Mouse (Mus musculus) liver, embryonic 16.5 days (tissue): ENCODE measurements around the gene Klhl7. TPM values are rescaled to one million over a fixed set of nuclear protein-coding genes. Genes with fewer than 3 reads are reported as not detected.

Source experiments
- ATAC-seq: fragments of 200-750 bp; cut with Nextera tagmentation; 2 replicates; pipeline ENCODE4 v1.8.0; 2017; ENCODE audit warnings: low read depth, mild to moderate bottlenecking, moderate number of reproducible peaks, moderate library complexity
- H3K27ac ChIP-seq: fragments of 300-500 bp; sonication (generic); 2 replicates; pipeline ENCODE4 v1.5.1; 2014; ENCODE audit warnings: mild to moderate bottlenecking, low read length
- H3K27me3 ChIP-seq: fragments of 300-500 bp; sonication (generic); 2 replicates; pipeline ENCODE4 v1.6.1; 2014; ENCODE audit warnings: low read depth, low read length, mixed read lengths; ENCODE audit not compliant: control insufficient read depth, insufficient read depth
- H3K36me3 ChIP-seq: fragments of 300-500 bp; sonication (generic); 2 replicates; pipeline ENCODE4 v1.6.1; 2014; ENCODE audit warnings: mild to moderate bottlenecking; ENCODE audit not compliant: control insufficient read depth, insufficient read depth
- H3K4me1 ChIP-seq: fragments of 300-500 bp; sonication (generic); 2 replicates; pipeline ENCODE4 v1.6.1; 2014; ENCODE audit warnings: low read depth, low read length, mixed read lengths; ENCODE audit not compliant: control insufficient read depth
- H3K4me2 ChIP-seq: fragments of 300-500 bp; sonication (generic); 2 replicates; pipeline ENCODE4 v1.6.1; 2014; ENCODE audit warnings: low read depth, low read length, mixed read lengths
- H3K4me3 ChIP-seq: fragments of 300-500 bp; sonication (generic); 2 replicates; pipeline ENCODE4 v1.5.1; 2014; ENCODE audit warnings: low read depth, mild to moderate bottlenecking, low read length
- H3K9ac ChIP-seq: fragments of 300-500 bp; sonication (generic); 2 replicates; pipeline ENCODE4 v1.6.1; 2014; ENCODE audit warnings: low read depth, low read length
- H3K9me3 ChIP-seq: fragments of 300-500 bp; sonication (generic); replicated peaks from 2 replicates; pipeline ENCODE4 v1.6.1; 2016; ENCODE audit warnings: low read length; ENCODE audit not compliant: control insufficient read depth
- WGBS: fragments of 180-500 bp; shearing (Covaris S2); extraction: QIAGEN DNeasy Blood & Tissue Kit; methylation state at CpG from one replicate; pipeline ENCODE4 v1.1.7; 2014; ENCODE audit not compliant: insufficient replicate concordance; 5-methylcytosine and 5-hydroxymethylcytosine counted together
- polyA plus RNA-seq: library from polyadenylated mRNA; unstranded; fragments of >200 nt; fragmentation: Nextera tagmentation; extraction: Ambion mirVana; gene quantifications from 2 replicates; pipeline ENCODE4 v1.2.1, GENCODE M21; 2015

The Klhl7 gene
- polyA plus RNA-seq, 1 experiment from 2014 or later = 18.2 TPM

DNA sequence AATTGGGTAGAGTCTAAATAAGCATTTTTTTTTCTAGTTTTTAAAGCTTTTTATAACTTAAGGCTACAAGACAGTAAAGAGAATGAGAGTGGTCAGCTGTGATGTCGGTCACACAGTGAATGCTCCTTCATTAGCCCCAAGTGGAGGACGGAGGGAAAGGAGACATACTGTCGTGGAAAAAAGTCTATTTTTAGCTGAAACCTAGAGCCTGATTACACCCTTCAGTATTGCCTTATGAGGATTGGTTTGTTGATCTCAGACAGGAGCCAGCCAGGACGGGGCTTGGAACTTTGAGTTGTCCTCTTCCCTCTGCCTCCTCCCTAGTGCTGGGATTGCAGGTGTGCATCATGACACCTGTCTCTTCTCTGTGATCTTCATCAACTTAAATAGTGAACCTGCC, 26.6 kb downstream of the Klhl7 start:
- Histone ChIP-seq H3K9me3 (no peaks in the 10 kb centered on the region), H3K27me3 (no peaks in the 10 kb centered on the region)
- WGBS = 77% methylated on average over 4 of the region's 4 CpGs

DNA sequence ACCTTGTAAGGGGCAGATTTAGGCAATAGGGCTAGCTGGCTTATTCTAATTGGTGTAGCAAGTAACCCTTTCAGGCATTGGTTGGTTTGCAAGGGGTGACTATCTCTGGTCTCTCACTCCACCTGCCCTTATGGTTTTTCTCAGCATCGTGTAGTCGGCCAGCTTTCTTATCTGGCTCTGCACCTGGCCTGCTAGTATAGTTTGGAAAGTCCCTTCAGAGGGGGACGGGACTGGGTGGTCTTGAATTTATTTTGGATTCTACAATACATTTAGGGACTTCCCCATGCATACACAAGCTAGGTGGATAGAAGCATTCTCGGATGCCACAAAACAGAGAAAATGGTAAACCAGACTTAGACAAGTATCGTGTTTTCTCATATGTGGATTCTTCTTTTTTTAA, 46.6 kb downstream of the Klhl7 start:
- 55% methylated on average over 5 of the region's 5 CpGs for WGBS
- no peak overlapping the region for H3K27ac ChIP-seq
- no peak for ATAC-seq
- peaks cover 20% of the 10 kb centered on the region for H3K36me3 ChIP-seq
- no peak overlapping the region for H3K4me3 ChIP-seq
- no peak overlapping the region for H3K4me2 ChIP-seq
- H3K9ac ChIP-seq = no peak overlapping the region
- no peaks in the 10 kb centered on the region for H3K27me3 ChIP-seq
- no peaks in the 10 kb centered on the region; the same call in 1 of the 2 replicates for H3K4me1 ChIP-seq
- H3K9me3 ChIP-seq = no peaks in the 10 kb centered on the region

More for the DNA sequence above, 26.6 kb downstream of the Klhl7 start:
- ATAC-seq = no peak
- H3K27ac ChIP-seq = no peak overlapping the region
- H3K9ac ChIP-seq = no peak overlapping the region
- H3K36me3 ChIP-seq = no peaks in the 10 kb centered on the region; the same call in 1 of the 2 replicates
- no peak overlapping the region for H3K4me2 ChIP-seq
- H3K4me3 ChIP-seq = no peak overlapping the region
- no peaks in the 10 kb centered on the region for H3K4me1 ChIP-seq

DNA sequence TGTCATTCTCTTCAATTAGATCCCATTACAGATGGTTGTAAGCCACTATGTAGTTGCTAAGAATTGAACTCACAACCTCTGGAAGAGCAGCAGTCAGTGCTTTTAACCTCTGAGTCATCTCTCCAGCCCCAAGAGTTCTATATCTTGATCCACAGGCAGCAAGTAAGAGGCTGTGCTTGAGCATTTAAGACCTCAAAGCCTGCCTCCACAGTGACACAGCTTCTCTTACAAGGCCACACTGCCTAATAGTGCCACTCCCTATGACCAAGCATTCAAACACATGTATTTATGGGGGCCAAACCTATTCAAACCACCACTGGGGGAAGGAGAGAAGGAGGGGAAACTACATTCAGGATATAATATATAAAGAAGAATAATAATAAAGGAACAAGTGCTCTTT, 51.8 kb downstream of the Klhl7 start:
- Histone ChIP-seq H3K27me3 (no peaks in the 10 kb centered on the region), H3K9me3 (no peaks in the 10 kb centered on the region), H3K4me2 (no peak overlapping the region), H3K4me3 (no peak overlapping the region), H3K27ac (no peak overlapping the region), H3K4me1 (no peaks in the 10 kb centered on the region; the same call in 1 of the 2 replicates), H3K36me3 (peaks cover 4% of the 10 kb centered on the region; the same call in 1 of the 2 replicates), H3K9ac (no peak overlapping the region)
- peak; percentile 90 for ATAC-seq

DNA sequence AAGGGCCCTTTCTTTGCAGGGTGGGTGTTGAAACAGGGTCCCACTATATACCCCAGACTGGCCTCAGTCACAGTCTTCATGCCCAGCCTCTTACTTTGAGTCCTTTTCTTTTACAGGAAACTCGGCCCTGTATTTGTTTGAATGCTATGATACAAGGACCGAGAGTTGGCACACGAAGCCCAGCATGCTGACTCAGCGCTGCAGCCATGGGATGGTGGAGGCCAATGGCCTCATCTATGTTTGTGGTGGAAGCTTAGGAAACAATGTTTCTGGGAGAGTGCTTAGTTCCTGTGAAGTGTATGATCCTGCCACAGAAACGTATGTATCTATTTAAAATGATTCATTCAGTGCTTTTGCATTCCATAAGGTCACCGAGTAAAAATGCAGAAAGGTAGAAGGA, 56.4 kb downstream of the Klhl7 start:
- no peak for ATAC-seq
- Histone ChIP-seq H3K36me3 (peaks cover 7% of the 10 kb centered on the region; the same call in 1 of the 2 replicates), H3K4me2 (no peak overlapping the region), H3K4me3 (no peak overlapping the region), H3K4me1 (no peaks in the 10 kb centered on the region; the same call in 1 of the 2 replicates), H3K27ac (no peak overlapping the region), H3K9me3 (no peaks in the 10 kb centered on the region), H3K27me3 (no peaks in the 10 kb centered on the region), H3K9ac (no peak overlapping the region)
- WGBS = 86% methylated on average over 6 of the region's 6 CpGs

DNA sequence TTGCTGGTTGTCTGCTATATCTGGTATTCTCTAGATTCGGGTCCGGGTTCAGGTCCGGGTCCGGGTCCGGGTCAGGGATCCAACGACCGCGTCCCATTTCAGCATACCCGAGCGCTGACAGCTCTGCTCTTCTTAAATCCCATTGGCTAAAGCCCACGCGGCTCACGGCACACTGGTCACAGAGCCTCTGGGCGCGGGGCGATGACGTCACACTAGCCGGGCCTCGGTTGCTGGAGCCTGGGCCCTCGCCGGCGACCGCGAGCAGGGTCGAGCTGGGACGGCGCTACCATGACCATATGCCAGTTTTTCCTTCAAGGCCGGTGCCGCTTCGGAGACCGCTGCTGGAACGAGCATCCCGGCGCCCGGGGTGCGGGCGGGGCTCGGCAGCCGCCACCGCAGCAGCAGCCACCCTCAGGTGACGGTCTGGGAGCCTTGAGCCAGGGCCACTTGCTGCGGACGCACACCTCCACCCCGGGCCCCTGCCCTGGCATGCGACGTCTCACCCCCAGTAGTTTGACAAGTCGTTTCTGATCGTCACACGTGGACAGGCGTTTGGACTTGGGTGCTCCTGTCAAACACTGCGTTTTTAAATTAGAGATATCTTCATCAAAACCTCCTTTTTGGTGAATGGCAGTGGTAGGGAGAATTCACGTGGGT, 64.5 kb downstream of the Klhl7 start, which contains the start of gene Nupl2:
Nupl2 (plus strand) TSS at position 175 of the 657 bp plus-strand sequence.
- Histone ChIP-seq H3K4me1 (peaks cover 7% of the 10 kb centered on the region), H3K27me3 (no peaks in the 10 kb centered on the region), H3K4me3 (peak within 1 kb of the TSS; percentile 88), H3K4me2 (peak within 1 kb of the TSS; percentile 78), H3K9ac (peak within 1 kb of the TSS; percentile 89), H3K27ac (peak within 1 kb of the TSS; percentile 53; the same call in 1 of the 2 replicates), H3K36me3 (no peaks in the 10 kb centered on the region; the same call in 1 of the 2 replicates), H3K9me3 (no peaks in the 10 kb centered on the region)
- peak; percentile 99 for ATAC-seq
- under 1% methylated on average over 52 of the region's 52 CpGs for WGBS

DNA sequence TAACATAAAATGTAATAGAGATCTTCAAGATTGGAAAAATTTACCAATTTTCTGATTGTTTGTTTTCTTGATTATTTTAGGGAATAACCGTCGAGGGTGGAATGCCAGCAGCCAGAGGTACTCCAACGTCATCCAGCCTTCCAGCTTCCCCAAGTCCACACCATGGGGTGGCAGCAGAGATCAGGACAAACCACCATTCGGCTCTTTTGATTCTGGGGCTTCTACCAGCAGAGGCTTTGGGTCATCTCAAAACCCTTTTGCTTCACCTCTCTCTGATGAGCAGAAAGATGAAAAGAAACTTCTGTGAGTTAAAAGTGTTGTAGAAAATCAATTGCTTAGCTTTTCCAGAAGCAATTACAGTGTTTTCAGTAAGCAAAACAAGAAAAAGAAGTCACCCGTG, 66.9 kb downstream of the Klhl7 start:
- Histone ChIP-seq H3K4me1 (peaks cover 7% of the 10 kb centered on the region), H3K27me3 (no peaks in the 10 kb centered on the region), H3K4me2 (no peak overlapping the region), H3K9ac (no peak overlapping the region), H3K36me3 (no peaks in the 10 kb centered on the region; the same call in 1 of the 2 replicates), H3K4me3 (no peak overlapping the region), H3K27ac (no peak overlapping the region), H3K9me3 (no peaks in the 10 kb centered on the region)
- 59% methylated on average over 5 of the region's 5 CpGs for WGBS
- ATAC-seq = no peak

DNA sequence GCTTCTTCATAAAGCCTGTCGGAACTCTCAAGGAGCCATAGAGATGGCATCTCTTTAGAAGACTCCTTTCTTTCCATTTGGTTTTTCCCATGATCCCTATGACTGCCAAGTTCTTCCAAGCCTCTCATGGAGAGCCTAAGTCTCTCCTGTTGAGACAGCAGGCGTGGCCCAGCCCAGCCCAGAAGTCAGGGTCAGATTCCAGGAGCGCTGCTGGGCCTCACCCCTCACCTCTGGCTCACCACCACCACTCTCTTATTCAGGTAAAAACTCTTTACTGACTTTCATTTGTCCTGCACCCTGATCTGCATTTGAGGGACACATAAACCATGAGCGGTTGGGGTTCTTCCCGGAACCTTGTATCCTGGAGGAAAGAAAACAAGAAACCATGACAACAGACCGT, 69.5 kb downstream of the Klhl7 start:
- H3K4me3 ChIP-seq = no peak overlapping the region
- H3K4me2 ChIP-seq = no peak overlapping the region
- H3K9me3 ChIP-seq = no peaks in the 10 kb centered on the region
- H3K27me3 ChIP-seq = no peaks in the 10 kb centered on the region
- no peak for ATAC-seq
- H3K9ac ChIP-seq = no peak overlapping the region
- H3K27ac ChIP-seq = no peak overlapping the region
- H3K4me1 ChIP-seq = peaks cover 7% of the 10 kb centered on the region
- 81% methylated on average over 6 of the region's 6 CpGs for WGBS
- H3K36me3 ChIP-seq = no peaks in the 10 kb centered on the region; the same call in 1 of the 2 replicates

DNA sequence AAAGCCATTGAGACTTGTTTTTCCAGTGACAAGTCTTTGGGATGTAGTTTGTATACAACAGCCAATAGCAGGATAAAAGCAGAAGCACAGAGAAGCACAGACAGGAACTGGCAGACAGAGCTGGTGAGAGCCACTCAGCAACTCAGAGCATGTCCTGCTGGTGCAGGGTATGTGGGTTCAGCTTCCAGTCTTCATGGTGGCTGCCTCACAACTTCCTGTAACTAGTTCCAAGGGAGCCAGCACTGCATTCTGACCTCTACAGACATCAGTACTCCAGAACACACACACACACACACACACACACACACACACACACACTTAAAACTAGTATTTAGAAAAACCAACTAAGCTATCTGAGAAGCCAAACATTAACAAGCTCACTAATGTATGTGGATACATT, 71.7 kb downstream of the Klhl7 start:
- H3K4me2 ChIP-seq = no peak overlapping the region
- no peak for ATAC-seq
- no peak overlapping the region for H3K9ac ChIP-seq
- no peaks in the 10 kb centered on the region for H3K4me1 ChIP-seq
- H3K36me3 ChIP-seq = no peaks in the 10 kb centered on the region; the same call in 1 of the 2 replicates
- H3K4me3 ChIP-seq = no peak overlapping the region
- H3K9me3 ChIP-seq = no peaks in the 10 kb centered on the region
- no peaks in the 10 kb centered on the region for H3K27me3 ChIP-seq
- no peak overlapping the region for H3K27ac ChIP-seq

DNA sequence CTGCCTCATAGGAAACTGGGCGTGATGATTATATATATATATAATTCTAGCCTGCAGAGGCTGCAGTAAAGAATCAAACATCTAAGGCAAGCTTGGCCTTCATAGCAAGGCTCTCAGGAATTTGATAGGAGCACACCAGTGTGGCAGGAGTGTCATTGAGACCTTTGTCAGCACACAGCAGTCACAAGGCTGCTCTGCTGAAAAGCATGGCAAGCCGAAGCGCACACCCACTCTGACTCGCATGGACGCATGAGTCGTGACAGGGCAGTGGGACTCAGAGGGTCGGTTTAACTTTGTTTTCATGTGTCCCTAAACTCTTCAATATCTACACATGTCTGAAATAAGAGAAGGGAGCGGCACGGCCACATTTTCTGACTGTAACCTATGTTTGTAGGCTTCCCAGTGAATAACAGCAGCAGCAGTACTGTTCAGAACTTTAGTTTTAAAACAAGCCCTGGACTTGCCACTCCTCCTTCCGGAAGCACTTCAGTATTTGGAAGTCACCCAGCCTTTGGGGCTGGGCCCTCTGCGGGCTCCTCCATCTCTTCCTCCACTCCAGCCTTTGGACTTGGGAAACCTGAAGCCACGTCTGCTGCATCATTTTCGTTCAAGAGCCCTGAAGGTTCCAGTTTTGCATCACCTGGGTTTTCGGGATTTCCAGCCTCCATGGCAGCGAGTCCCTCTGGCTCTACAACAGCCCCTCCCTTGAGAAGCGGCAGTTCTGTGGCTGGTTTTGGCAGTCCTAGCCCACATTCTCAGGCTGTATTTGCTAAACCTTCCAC, 81.3 kb downstream of the Klhl7 start:
- Histone ChIP-seq H3K27me3 (no peaks in the 10 kb centered on the region), H3K9ac (no peak overlapping the region), H3K9me3 (no peaks in the 10 kb centered on the region), H3K36me3 (peaks cover 14% of the 10 kb centered on the region), H3K4me2 (no peak overlapping the region), H3K27ac (no peak overlapping the region), H3K4me3 (no peak overlapping the region), H3K4me1 (no peaks in the 10 kb centered on the region)
- WGBS = 80% methylated on average over 16 of the region's 16 CpGs
- ATAC-seq = no peak
